Mouse (Mus musculus): ENCODE measurements around the gene Npr3. TPM values are rescaled to one million over a fixed set of nuclear protein-coding genes. Genes with fewer than 3 reads are reported as not detected.

Gene Npr3
- not detected in 2 replicates for total RNA-seq (2023)

GRCm38 (mm10) chr15:11906571-11907531, at the start of gene Npr3:
Npr3 (minus strand) TSS chr15:11907287.

Other genes with a start within 250 kb of the Npr3 start
- gene Sub1, start 89.7 kb upstream of the Npr3 start, total RNA-seq (2023), result 244 and 252 TPM in 2 replicates
- 62.2 and 70.0 TPM in 2 replicates for gene Zfr, start 210.5 kb upstream of the Npr3 start, total RNA-seq (2023)

Data from neutrophil, adult 65 days (primary cell).